Mouse (Mus musculus) CH12.LX (cell line): ENCODE results near the gene Abtb2. TPM values are rescaled to one million over a fixed set of nuclear protein-coding genes. Genes with fewer than 3 reads are reported as not detected.

ENCODE experiments used
- DNase-seq: peaks from one replicate; pipeline ENCODE4 v3.0.0-alpha.2; 2013; ENCODE audit errors: extremely low read depth
- H3K27ac ChIP-seq: 2 replicates; pipeline ENCODE4 v1.5.1; 2012; ENCODE audit warnings: low read depth, mild to moderate bottlenecking, control low read depth, moderate library complexity; ENCODE audit not compliant: insufficient read depth
- H3K27me3 ChIP-seq: replicated peaks from 2 replicates; pipeline ENCODE3; 2012; ENCODE audit warnings: inconsistent platforms
- H3K36me3 ChIP-seq, 2 experiments: replicated peaks in 1 of 2; 2 replicates each; pipeline versions ENCODE3 to v1.6.1; 2012; ENCODE audit warnings: inconsistent platforms in 1 of 2, low read length in 1 of 2, mild to moderate bottlenecking in 1 of 2, mixed read lengths in 1 of 2, moderate library complexity in 1 of 2; ENCODE audit not compliant: control insufficient read depth in 1 of 2, insufficient read depth in 1 of 2
- H3K4me1 ChIP-seq, 2 experiments: 2 replicates each; pipeline ENCODE4 v1.6.1; 2012; ENCODE audit warnings: inconsistent platforms in 1 of 2, moderate library complexity in 1 of 2; ENCODE audit not compliant: insufficient read depth in 2 of 2, control insufficient read depth in 1 of 2
- H3K4me2 ChIP-seq: 2 replicates; pipeline ENCODE4 v1.6.1; 2012; ENCODE audit warnings: low read depth, mild to moderate bottlenecking, control low read depth; ENCODE audit not compliant: poor library complexity, insufficient read depth, severe bottlenecking
- H3K4me3 ChIP-seq, 3 experiments: fragments of 150-350 bp in 1 of 3; sonication (generic) in 1 of 3; replicated peaks in 1 of 3; 2 replicates each; pipeline versions ENCODE3 to v1.5.1; 2011 to 2012; ENCODE audit warnings: low read depth in 2 of 3, low read length in 2 of 3, mild to moderate bottlenecking in 2 of 3, moderate library complexity in 2 of 3, control low read depth in 1 of 3, improper control_type of control experiment in 1 of 3, inconsistent platforms in 1 of 3, mixed read lengths in 1 of 3; ENCODE audit not compliant: poor library complexity in 1 of 3
- H3K79me2 ChIP-seq: replicated peaks from 2 replicates; pipeline ENCODE4 v1.6.1; 2012; ENCODE audit warnings: mild to moderate bottlenecking, moderate library complexity; ENCODE audit not compliant: control insufficient read depth, poor library complexity, insufficient read depth, severe bottlenecking; ENCODE audit errors: extremely low read depth
- H3K9ac ChIP-seq: 2 replicates; pipeline ENCODE4 v1.6.1; 2012; ENCODE audit warnings: low read depth, mild to moderate bottlenecking, control low read depth, moderate library complexity; ENCODE audit not compliant: insufficient read depth
- H3K9me3 ChIP-seq: replicated peaks from 2 replicates; pipeline ENCODE3; 2012; ENCODE audit warnings: low read length, inconsistent platforms, mixed read lengths
- BHLHE40 ChIP-seq: IDR thresholded peaks from 2 replicates; pipeline ENCODE4 v1.6.1; 2011; ENCODE audit warnings: mild to moderate bottlenecking, low read depth, low read length, improper control_type of control experiment
- CHD1 ChIP-seq: IDR thresholded peaks from 2 replicates; pipeline ENCODE4 v1.6.1; 2012; ENCODE audit warnings: low read depth, low read length, improper control_type of control experiment, inconsistent platforms
- CTCF ChIP-seq, 2 experiments: IDR thresholded peaks in 1 of 2; conservative IDR thresholded peaks in 1 of 2; 2 replicates each; pipeline ENCODE4 v1.5.1; 2011 to 2012; ENCODE audit warnings: low read depth in 2 of 2, low read length in 2 of 2, improper control_type of control experiment in 1 of 2, inconsistent platforms in 1 of 2, mild to moderate bottlenecking in 1 of 2, moderate library complexity in 1 of 2
- E2F4 ChIP-seq: IDR thresholded peaks from 2 replicates; pipeline ENCODE4 v1.6.1; 2011; ENCODE audit warnings: low read depth, low read length, improper control_type of control experiment; ENCODE audit not compliant: insufficient replicate concordance
- ELF1 ChIP-seq: IDR thresholded peaks from 2 replicates; pipeline ENCODE4 v1.6.1; 2014; ENCODE audit warnings: low read depth, mild to moderate bottlenecking, inconsistent platforms, low read length, improper control_type of control experiment
- ETS1 ChIP-seq: conservative IDR thresholded peaks from 2 replicates; pipeline ENCODE4 v1.6.1; 2012; ENCODE audit warnings: low read depth, mild to moderate bottlenecking, inconsistent platforms, low read length, improper control_type of control experiment, moderate library complexity
- GABPA ChIP-seq: IDR thresholded peaks from 2 replicates; pipeline ENCODE4 v1.6.1; 2012; ENCODE audit warnings: low read depth, low read length, improper control_type of control experiment, inconsistent platforms; ENCODE audit not compliant: insufficient replicate concordance
- HCFC1 ChIP-seq: IDR thresholded peaks from 2 replicates; pipeline ENCODE4 v1.6.1; 2012; ENCODE audit warnings: low read depth, mild to moderate bottlenecking, inconsistent platforms, low read length, improper control_type of control experiment
- IRF4 ChIP-seq: IDR thresholded peaks from 2 replicates; pipeline ENCODE4 v1.6.1; 2014; ENCODE audit warnings: low read depth, mild to moderate bottlenecking, inconsistent platforms, low read length, improper control_type of control experiment
- JUN ChIP-seq: IDR thresholded peaks from 2 replicates; pipeline ENCODE4 v1.6.1; 2011; ENCODE audit warnings: low read depth, mild to moderate bottlenecking, low read length, improper control_type of control experiment, moderate library complexity; ENCODE audit not compliant: insufficient read depth
- JUND ChIP-seq: conservative IDR thresholded peaks from 2 replicates; pipeline ENCODE4 v1.6.1; 2011; ENCODE audit warnings: low read depth, low read length, improper control_type of control experiment
- KAT2A ChIP-seq: IDR thresholded peaks from 2 replicates; pipeline ENCODE4 v1.6.1; 2012; ENCODE audit warnings: low read length, improper control_type of control experiment, inconsistent platforms; ENCODE audit not compliant: insufficient replicate concordance
- MAFK ChIP-seq: IDR thresholded peaks from 2 replicates; pipeline ENCODE4 v1.6.1; 2011; ENCODE audit warnings: low read length, improper control_type of control experiment; ENCODE audit not compliant: insufficient replicate concordance
- MAX ChIP-seq: IDR thresholded peaks from 2 replicates; pipeline ENCODE4 v1.6.1; 2011; ENCODE audit warnings: low read length, improper control_type of control experiment
- MAZ ChIP-seq: IDR thresholded peaks from 2 replicates; pipeline ENCODE4 v1.6.1; 2012; ENCODE audit warnings: low read depth, mild to moderate bottlenecking, inconsistent platforms, low read length, improper control_type of control experiment, moderate library complexity
- MXI1 ChIP-seq: IDR thresholded peaks from 2 replicates; pipeline ENCODE4 v1.6.1; 2011; ENCODE audit warnings: mild to moderate bottlenecking, low read depth, low read length, improper control_type of control experiment
- NELFE ChIP-seq: IDR thresholded peaks from 2 replicates; pipeline ENCODE4 v1.6.1; 2011; ENCODE audit warnings: low read depth, low read length, improper control_type of control experiment
- PAX5 ChIP-seq: IDR thresholded peaks from 2 replicates; pipeline ENCODE4 v1.6.1; 2012; ENCODE audit warnings: low read length, inconsistent platforms, mixed read lengths
- POLR2AphosphoS2 ChIP-seq: IDR thresholded peaks from 2 replicates; pipeline ENCODE4 v1.6.1; 2011; ENCODE audit warnings: low read depth, low read length, improper control_type of control experiment
- RCOR1 ChIP-seq: conservative IDR thresholded peaks from 2 replicates; pipeline ENCODE4 v1.6.1; 2012; ENCODE audit warnings: low read depth, mild to moderate bottlenecking, inconsistent platforms, low read length, improper control_type of control experiment
- SIN3A ChIP-seq: IDR thresholded peaks from 2 replicates; pipeline ENCODE4 v1.6.1; 2012; ENCODE audit warnings: low read length, improper control_type of control experiment, inconsistent platforms
- SMC3 ChIP-seq: IDR thresholded peaks from 2 replicates; pipeline ENCODE4 v1.6.1; 2011; ENCODE audit warnings: low read depth, low read length, improper control_type of control experiment
- USF1 ChIP-seq: IDR thresholded peaks from 2 replicates; pipeline ENCODE4 v1.6.1; 2014; ENCODE audit warnings: low read depth, mild to moderate bottlenecking, inconsistent platforms, low read length, improper control_type of control experiment
- USF2 ChIP-seq: conservative IDR thresholded peaks from 2 replicates; pipeline ENCODE4 v1.6.1; 2011; ENCODE audit warnings: low read depth, low read length, improper control_type of control experiment
- ZNF384 ChIP-seq: IDR thresholded peaks from 2 replicates; pipeline ENCODE4 v1.6.1; 2012; ENCODE audit warnings: low read depth, low read length, improper control_type of control experiment, inconsistent platforms
- dilution Hi-C: fragments of 300-500 bp; cut with MboI; formaldehyde crosslinking; loops from 2 replicates; pipeline ENCODE4 v1.14.3; 2020; ENCODE audit warnings: low sequenced_read_pairs; ENCODE audit not compliant: extremely low pct_unique_long_range_greater_than_20kb, extremely low pct_ligation_motif_present
- in situ Hi-C: fragments of 300-500 bp; cut with MboI; formaldehyde crosslinking; loops from 3 replicates; pipeline ENCODE4 v1.14.3; 2019; ENCODE audit warnings: low sequenced_read_pairs, low pct_ligation_motif_present, low pct_unique_long_range_greater_than_20kb, mixed read lengths
- polyA plus RNA-seq: library from polyadenylated mRNA; unstranded; fragments of >175 nt; gene quantifications from 2 replicates; pipeline ENCODE4 v1.2.1, GENCODE M21; 2012; ENCODE audit warnings: low read depth; ENCODE audit not compliant: insufficient read length
- total RNA-seq, 2 experiments: library from RNA; depleted of rRNA; stranded (reverse); fragments of 300-350 nt in 1 of 2; fragments of >200 nt in 1 of 2; gene quantifications; 2 replicates each; pipeline ENCODE4 v1.2.3; 2012 to 2014

The Abtb2 gene
- total and polyA plus RNA-seq, 3 experiments, result 2.9 to 7.7 (median 3.8) TPM

DNA sequence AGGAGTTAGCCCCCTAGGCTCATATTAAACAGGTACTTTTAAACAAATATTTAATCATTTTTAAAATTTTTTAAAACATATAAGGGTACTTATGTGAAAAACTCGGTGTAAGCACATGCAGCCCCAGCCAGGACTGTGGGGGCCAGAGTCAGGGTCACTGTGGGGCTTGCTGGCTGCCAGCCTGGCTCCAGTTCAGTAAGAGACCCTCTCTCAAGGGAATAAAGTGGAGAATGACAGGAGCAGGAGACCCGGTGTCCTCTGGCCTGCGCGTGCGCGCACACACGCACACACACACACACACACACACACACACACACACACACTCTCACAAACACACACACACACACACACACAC, 153.2 kb downstream of the Abtb2 start:
- H3K79me2 ChIP-seq, result no peaks in the 10 kb centered on the region
- H3K9ac ChIP-seq, result no peak overlapping the region
- H3K27me3 ChIP-seq, result no peaks in the 10 kb centered on the region
- H3K4me1 ChIP-seq, result peaks cover 3 to 4% of the 10 kb centered on the region in 2 experiments; a peak in 1 of 4 replicates
- in situ Hi-C loops, result loop anchor here (25.0 kb wide), 1 partner anchor 257 kb away; no protein-coding TSS in a partner anchor
- H3K4me3 ChIP-seq, result no peak overlapping the region
- no peak for DNase-seq
- TF ChIP-seq GABPA, result no peak
- no peak for TF ChIP-seq CTCF (conservative IDR thresholded peaks at IDR 0.05 in 1 of 2, IDR thresholded peaks at IDR 0.05 in 1 of 2; ENCODE audit: low read depth in 2 of 2, low read length in 2 of 2)
- TF ChIP-seq PAX5, result no peak
- no peak for TF ChIP-seq NELFE
- TF ChIP-seq JUN, result no peak
- no peak for TF ChIP-seq JUND
- no peak for TF ChIP-seq POLR2AphosphoS2
- no peak for TF ChIP-seq SIN3A
- no peak for TF ChIP-seq USF1
- no peak for TF ChIP-seq USF2
- no peak for TF ChIP-seq E2F4
- TF ChIP-seq MAX, result no peak
- no peak for TF ChIP-seq IRF4
- TF ChIP-seq KAT2A, result no peak
- TF ChIP-seq SMC3, result no peak
- no peak overlapping the region for H3K27ac ChIP-seq
- no peaks in the 10 kb centered on the region for H3K9me3 ChIP-seq
- H3K4me2 ChIP-seq, result no peak overlapping the region
- H3K36me3 ChIP-seq, result peaks cover 72 to 93% of the 10 kb centered on the region in 2 experiments
- dilution Hi-C loops, result no loop called here

DNA sequence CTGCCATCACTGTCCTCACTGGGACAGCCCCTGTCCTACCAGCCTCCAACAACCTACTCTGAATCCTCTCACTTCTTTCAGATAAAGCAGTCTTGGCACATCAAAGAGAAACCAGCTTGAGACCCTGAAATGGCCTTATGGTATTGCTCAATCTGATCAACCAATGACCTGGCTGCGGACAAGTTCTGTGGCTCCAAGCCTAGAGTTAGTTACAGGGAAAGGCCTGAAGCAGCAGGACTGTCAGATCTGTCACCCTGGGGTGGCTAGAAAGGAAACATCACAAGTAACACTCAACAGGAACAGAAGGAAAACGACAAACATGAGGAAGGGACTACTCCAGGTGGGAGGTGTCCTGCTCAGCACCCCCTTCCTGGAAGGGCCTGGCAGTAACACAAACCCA, 158.4 kb downstream of the Abtb2 start:
- dilution Hi-C loops, result no loop called here
- H3K9me3 ChIP-seq, result no peaks in the 10 kb centered on the region
- no peaks in the 10 kb centered on the region for H3K27me3 ChIP-seq
- 0 out of 4 replicates have a peak, but pooled peaks cover 0 to 3% of the 10 kb centered on the region in 2 experiments for H3K4me1 ChIP-seq
- H3K9ac ChIP-seq, result no peak overlapping the region
- no peak overlapping the region for H3K4me3 ChIP-seq
- no peak for DNase-seq
- H3K27ac ChIP-seq, result no peak overlapping the region
- no peak overlapping the region for H3K4me2 ChIP-seq
- in situ Hi-C loops, result loop anchor here (25.0 kb wide), 1 partner anchor 262 kb away; no protein-coding TSS in a partner anchor
- H3K79me2 ChIP-seq, result no peaks in the 10 kb centered on the region
- H3K36me3 ChIP-seq, result peaks cover 86 to 93% of the 10 kb centered on the region in 2 experiments
- TF ChIP-seq POLR2AphosphoS2 (no peak), MAZ (no peak), MAX (no peak), CHD1 (no peak), RCOR1 (no peak), MXI1 (no peak), GABPA (no peak), JUND (no peak), ELF1 (no peak), USF2 (no peak), JUN (no peak), BHLHE40 (no peak), PAX5 (no peak), HCFC1 (no peak), MAFK (no peak), ZNF384 (no peak), ETS1 (no peak)
- TF ChIP-seq, all 38 proteins: peak for 0
